Mouse (Mus musculus) kidney, adult 2 months (tissue): ENCODE data around the gene Bbc3. TPM values are rescaled to one million over a fixed set of nuclear protein-coding genes. Genes with fewer than 3 reads are reported as not detected.
A peak's percentile ranks its signal among the peaks of the same experiment; 100 is the strongest.
"Not testable (repeated sequence)": the region's sequence is repeated elsewhere in the genome, so short reads cannot be mapped to it uniquely, and the experiment has no call there.

Experiments
- DNase-seq: peaks from one replicate; pipeline ENCODE4 v3.0.0; 2021
- H3K27ac ChIP-seq: fragments of 200-500 bp; 2 replicates; pipeline ENCODE4 v1.5.1; 2012; ENCODE audit warnings: low read depth, low read length, control low read depth, inconsistent platforms; ENCODE audit not compliant: insufficient read depth
- H3K27me3 ChIP-seq: fragments of 200-500 bp; replicated peaks from 2 replicates; pipeline ENCODE4 v1.6.1; 2012; ENCODE audit warnings: mild to moderate bottlenecking, moderate library complexity, low read length, inconsistent platforms; ENCODE audit not compliant: control insufficient read depth, insufficient read depth
- H3K36me3 ChIP-seq: fragments of 200-500 bp; 2 replicates; pipeline ENCODE4 v1.6.1; 2012; ENCODE audit warnings: mild to moderate bottlenecking, moderate library complexity, low read length, inconsistent platforms; ENCODE audit not compliant: control insufficient read depth, insufficient read depth
- H3K4me1 ChIP-seq: fragments of 200-500 bp; 2 replicates; pipeline ENCODE4 v1.6.1; 2011; ENCODE audit warnings: low read length; ENCODE audit not compliant: control insufficient read depth, insufficient read depth
- H3K4me3 ChIP-seq: fragments of 200-500 bp; 2 replicates; pipeline ENCODE4 v1.5.1; 2011; ENCODE audit warnings: mild to moderate bottlenecking, low read depth, low read length, control low read depth; ENCODE audit not compliant: insufficient read depth
- CTCF ChIP-seq: fragments of 200-500 bp; conservative IDR thresholded peaks from 2 replicates; pipeline ENCODE4 v1.5.1; 2011; ENCODE audit warnings: low read depth, mild to moderate bottlenecking, control low read depth, low read length, moderate library complexity, mixed read lengths; ENCODE audit not compliant: insufficient read depth, insufficient read length
- POLR2A ChIP-seq: fragments of 200-500 bp; IDR thresholded peaks from one replicate; pipeline ENCODE4 v1.6.1; 2011; ENCODE audit warnings: low read depth, low read length, control low read depth
- WGBS: fragments of 180-500 bp; shearing (Covaris S2); methylation state at CpG from one replicate; pipeline ENCODE4 v1.1.7; 2018; 5-methylcytosine and 5-hydroxymethylcytosine counted together
- polyA plus RNA-seq: library from polyadenylated mRNA; depleted of rRNA; stranded (reverse); fragments of >200 nt; gene quantifications from 2 replicates; pipeline ENCODE4 v1.2.3, GENCODE M21; 2012

The Bbc3 gene
- polyA plus RNA-seq, 1 experiment: 5.1 TPM

DNA sequence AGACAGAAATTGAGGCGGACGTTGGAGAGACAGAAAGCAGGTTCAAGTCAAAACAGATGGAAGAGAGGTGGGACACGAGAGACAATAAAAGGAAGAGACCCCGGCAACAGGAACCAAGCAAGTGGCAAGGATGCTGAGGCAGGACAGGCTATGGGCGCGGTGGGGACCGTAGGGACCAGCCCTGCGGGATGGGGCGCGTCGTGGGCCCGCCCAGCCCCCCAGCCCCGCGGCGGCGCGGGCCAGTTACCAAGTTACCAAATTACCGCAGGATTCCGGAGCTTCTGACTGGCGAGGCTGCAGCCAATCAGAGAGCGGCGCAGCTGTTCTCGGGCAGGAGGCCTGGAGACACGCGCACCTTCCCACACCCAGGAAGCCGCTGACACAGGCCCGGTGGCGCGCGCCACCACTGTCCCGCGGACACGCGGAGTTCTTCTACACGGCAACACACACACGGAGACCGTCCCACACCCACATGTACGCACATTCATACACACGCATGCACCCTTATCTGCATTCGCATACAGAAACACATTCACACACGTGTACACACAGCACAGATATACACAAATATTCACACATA lies 12.8 kb upstream of the Bbc3 start:
- no peaks in the 10 kb centered on the region; the same call in 1 of the 2 replicates for H3K4me1 ChIP-seq
- H3K27ac ChIP-seq: peak overlapping the region; percentile 93
- H3K4me3 ChIP-seq: peak overlapping the region; percentile 62
- H3K36me3 ChIP-seq: no peaks in the 10 kb centered on the region
- H3K27me3 ChIP-seq: no peaks in the 10 kb centered on the region
- peak; percentile 90 for DNase-seq
- whole genome bisulfite sequencing: 2% methylated on average over 41 of the region's 41 CpGs
- TF ChIP-seq CTCF: no peak
- TF ChIP-seq POLR2A: no peak

DNA sequence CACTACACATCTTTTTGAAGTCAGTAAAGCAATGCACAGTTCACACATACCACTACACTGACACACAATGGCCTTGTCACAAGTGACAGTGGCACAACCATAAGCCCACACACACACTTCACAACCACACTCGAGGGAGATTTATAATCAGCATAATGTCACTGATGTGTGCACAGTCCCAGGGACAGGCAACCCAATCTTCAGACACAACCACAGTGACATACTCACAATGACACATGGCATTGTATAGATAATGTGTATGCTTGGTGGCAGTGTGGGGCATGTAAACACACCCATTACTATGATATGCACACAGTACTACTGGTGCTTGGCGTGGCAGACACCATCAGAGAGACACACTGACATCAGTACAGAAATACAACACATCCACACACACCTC lies 12.0 kb upstream of the Bbc3 start:
- Histone ChIP-seq H3K36me3 (no peaks in the 10 kb centered on the region), H3K27me3 (no peaks in the 10 kb centered on the region), H3K4me3 (no peak overlapping the region), H3K4me1 (no peaks in the 10 kb centered on the region; the same call in 1 of the 2 replicates), H3K27ac (no peak overlapping the region; the same call in 1 of the 2 replicates)
- 29% methylated on average over 2 of the region's 2 CpGs for WGBS
- no peak for DNase-seq
- TF ChIP-seq CTCF (no peak), POLR2A (no peak)

DNA sequence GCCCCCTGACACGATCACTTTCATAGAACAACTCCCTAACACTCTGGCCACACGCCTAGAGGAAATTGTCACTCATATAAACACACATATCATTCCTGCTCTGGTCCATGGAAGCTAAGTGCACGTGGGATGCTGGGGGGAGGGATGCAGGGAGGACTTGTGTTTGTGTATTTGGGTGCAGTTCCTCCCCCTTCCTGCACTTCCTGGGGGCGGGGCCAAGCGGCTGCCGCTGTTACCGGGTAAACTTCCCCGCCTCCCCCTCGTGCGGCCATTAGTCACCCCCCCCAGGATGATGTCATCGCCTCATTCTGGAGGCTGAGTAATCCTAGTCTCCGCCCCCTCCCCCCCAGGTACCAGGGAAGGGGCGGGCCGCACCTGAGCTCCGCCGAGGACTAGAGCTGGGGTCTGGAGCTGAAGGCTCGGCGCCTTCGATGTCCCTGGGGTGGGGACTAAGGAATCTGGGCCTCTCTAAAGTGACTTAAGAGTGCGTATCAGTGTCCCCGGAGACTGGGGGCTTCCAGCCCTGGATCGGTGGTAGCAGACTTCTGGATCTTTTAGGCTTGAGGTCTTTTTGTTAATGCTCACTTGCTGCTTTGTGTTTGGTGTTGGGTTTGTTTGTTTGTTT lies 11.3 kb upstream of the Bbc3 start:
- peak; percentile 93 for DNase-seq
- Histone ChIP-seq H3K27ac (peak overlapping the region; percentile 28), H3K36me3 (no peaks in the 10 kb centered on the region), H3K27me3 (no peaks in the 10 kb centered on the region), H3K4me3 (peak overlapping the region; percentile 8; the same call in 1 of the 2 replicates), H3K4me1 (no peaks in the 10 kb centered on the region; the same call in 1 of the 2 replicates)
- 3% methylated on average over 22 of the region's 22 CpGs for WGBS
- TF ChIP-seq CTCF: 0 out of 2 replicates have a peak, but pooled peaks have one; percentile 17
- TF ChIP-seq POLR2A: no peak

DNA sequence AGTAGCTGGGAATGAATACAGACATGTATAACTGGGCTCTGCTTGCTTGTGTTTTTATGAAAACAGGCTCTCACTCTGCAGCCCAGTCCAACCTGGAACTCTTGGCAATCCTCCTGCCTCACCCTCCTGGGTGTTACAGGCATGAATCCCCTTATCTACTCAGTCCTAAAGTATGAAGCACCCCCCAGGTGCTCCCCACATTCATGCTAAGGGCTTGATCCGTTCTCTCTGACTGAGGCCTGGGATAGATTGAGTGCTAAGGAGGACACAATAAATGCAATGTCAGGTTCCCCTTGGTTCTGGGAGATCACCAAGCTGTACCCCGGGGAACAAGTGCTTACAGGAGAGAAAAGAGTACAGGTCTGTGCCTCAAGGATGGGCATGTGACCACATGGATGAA lies 10.6 kb upstream of the Bbc3 start:
- 73% methylated on average over 2 of the region's 2 CpGs for WGBS
- TF ChIP-seq POLR2A (no peak), CTCF (no peak)
- H3K4me3 ChIP-seq: no peak overlapping the region
- no peak for DNase-seq
- no peak overlapping the region for H3K27ac ChIP-seq
- no peaks in the 10 kb centered on the region; the same call in 1 of the 2 replicates for H3K4me1 ChIP-seq
- H3K27me3 ChIP-seq: no peaks in the 10 kb centered on the region
- H3K36me3 ChIP-seq: no peaks in the 10 kb centered on the region

DNA sequence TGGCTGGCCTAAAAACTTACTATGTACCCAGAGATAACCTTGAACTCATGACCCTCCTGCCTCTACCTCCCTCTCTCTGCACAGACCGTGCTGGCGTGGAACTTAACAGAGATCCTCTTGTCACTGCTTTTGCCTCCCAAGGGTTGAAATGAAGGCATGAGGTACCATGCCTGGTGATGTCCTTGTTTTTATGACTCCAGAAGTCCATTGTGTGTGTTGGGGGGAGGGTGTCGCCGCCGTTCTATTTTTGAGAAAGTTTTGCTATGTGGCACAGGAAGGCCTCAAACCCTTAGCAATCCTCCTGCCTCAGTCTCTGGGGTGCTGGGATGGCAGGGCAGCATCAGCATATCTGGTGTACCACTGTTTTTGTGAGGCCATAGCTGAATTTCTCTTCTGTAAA lies 9.3 kb upstream of the Bbc3 start:
- no peak overlapping the region for H3K4me3 ChIP-seq
- WGBS: 78% methylated on average over 5 of the region's 5 CpGs

DNA sequence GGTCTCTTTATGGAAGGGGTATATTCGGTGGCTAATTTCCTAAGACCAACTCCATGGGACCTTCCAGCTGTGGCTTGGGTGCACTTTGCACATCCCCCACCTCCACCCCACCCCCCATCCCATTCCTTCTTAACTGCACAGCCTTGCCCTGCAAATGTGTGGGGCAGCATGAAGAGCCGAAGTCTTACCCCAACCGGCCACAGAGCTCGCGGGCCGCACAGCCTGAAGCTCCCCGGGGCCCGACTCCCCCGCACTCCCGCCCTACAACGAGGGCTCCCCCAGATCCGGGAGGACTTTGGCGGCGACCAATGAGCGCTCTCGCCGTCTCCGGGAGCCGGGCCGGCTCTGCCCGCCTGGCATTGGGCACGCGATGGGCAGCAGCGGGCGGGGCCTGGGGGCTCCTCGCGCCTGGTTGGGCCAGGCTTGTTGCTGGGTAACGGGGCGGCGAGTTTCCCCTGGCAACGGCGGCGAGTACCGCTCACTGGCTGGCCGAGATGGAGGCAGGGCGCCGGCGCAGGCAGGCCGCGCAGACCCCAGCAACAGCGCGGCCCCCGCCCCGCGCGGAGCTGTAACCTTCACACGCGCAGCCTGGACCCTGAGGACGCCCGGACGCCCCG lies 8.7 kb upstream of the Bbc3 start:
- Histone ChIP-seq H3K27ac (no peak overlapping the region), H3K4me3 (peak overlapping the region; percentile 21; the same call in 1 of the 2 replicates), H3K27me3 (no peaks in the 10 kb centered on the region), H3K4me1 (no peaks in the 10 kb centered on the region; the same call in 1 of the 2 replicates), H3K36me3 (no peaks in the 10 kb centered on the region)
- no peak for TF ChIP-seq CTCF
- TF ChIP-seq POLR2A: no peak
- peak; percentile 91 for DNase-seq
- WGBS: under 1% methylated on average over 52 of the region's 52 CpGs

More for the DNA sequence above, 9.3 kb upstream of the Bbc3 start:
- no peaks in the 10 kb centered on the region; the same call in 1 of the 2 replicates for H3K4me1 ChIP-seq
- H3K27me3 ChIP-seq: no peaks in the 10 kb centered on the region
- no peak for DNase-seq
- TF ChIP-seq CTCF (no peak), POLR2A (no peak)
- H3K27ac ChIP-seq: no peak overlapping the region
- no peaks in the 10 kb centered on the region for H3K36me3 ChIP-seq

DNA sequence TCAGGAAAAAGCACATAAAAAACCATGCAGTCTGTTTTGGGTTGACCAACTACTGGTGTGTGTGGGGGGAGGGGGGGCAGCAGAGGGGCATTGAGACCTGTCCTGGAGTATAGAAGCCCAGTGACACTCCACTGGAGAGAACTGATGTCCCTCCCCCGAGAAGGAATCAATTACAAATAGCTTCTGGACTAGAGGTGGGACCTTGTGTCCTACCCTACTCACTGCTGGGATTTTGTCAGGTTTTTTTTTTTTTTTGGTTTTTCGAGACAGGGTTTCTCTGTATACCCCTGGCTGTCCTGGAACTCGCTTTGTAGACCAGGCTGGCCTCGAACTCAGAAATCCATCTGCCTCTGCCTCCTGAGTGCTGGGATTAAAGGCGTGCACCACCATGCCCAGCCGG lies 1.1 kb upstream of the Bbc3 start:
- not testable (repeated sequence) for H3K27me3 ChIP-seq, DNase-seq, H3K4me3 ChIP-seq, H3K27ac ChIP-seq, H3K36me3 ChIP-seq
- WGBS: 72% methylated on average over 6 of the region's 6 CpGs
- peaks cover 13% of the 10 kb centered on the region; the same call in 1 of the 2 replicates for H3K4me1 ChIP-seq
